Mouse (Mus musculus) embryonic facial prominence, embryonic 14.5 days (tissue): ENCODE measurements around the gene Emilin2. TPM values are rescaled to one million over a fixed set of nuclear protein-coding genes. Genes with fewer than 3 reads are reported as not detected.

ENCODE experiments used
- ATAC-seq: fragments of 200-750 bp; cut with Nextera tagmentation; 2 replicates; pipeline ENCODE4 v1.8.0; 2017; ENCODE audit warnings: low read depth, moderate number of reproducible peaks, moderate TSS enrichment
- DNase-seq: peaks from one replicate; pipeline ENCODE4 v3.0.0-alpha.2; 2015; ENCODE audit warnings: low spot score
- H3K27ac ChIP-seq: fragments of 300-500 bp; sonication (generic); replicated peaks from 2 replicates; pipeline ENCODE4 v1.5.1; 2014; ENCODE audit warnings: low read depth, mild to moderate bottlenecking, low read length, moderate library complexity
- H3K27me3 ChIP-seq: fragments of 300-500 bp; sonication (generic); replicated peaks from 2 replicates; pipeline ENCODE4 v1.6.1; 2014; ENCODE audit warnings: low read length; ENCODE audit not compliant: control insufficient read depth, insufficient read depth
- H3K36me3 ChIP-seq: fragments of 300-500 bp; sonication (generic); 2 replicates; pipeline ENCODE4 v1.6.1; 2014; ENCODE audit warnings: low read length, mixed read lengths; ENCODE audit not compliant: control insufficient read depth, insufficient read depth
- H3K4me1 ChIP-seq: fragments of 300-500 bp; sonication (generic); 2 replicates; pipeline ENCODE4 v1.6.1; 2014; ENCODE audit warnings: antibody characterized with exemption, low read length; ENCODE audit not compliant: control insufficient read depth, insufficient read depth
- H3K4me2 ChIP-seq: fragments of 300-500 bp; sonication (generic); 2 replicates; pipeline ENCODE4 v1.6.1; 2014; ENCODE audit warnings: low read depth, mild to moderate bottlenecking, low read length, moderate library complexity, mixed read lengths
- H3K4me3 ChIP-seq: fragments of 300-500 bp; sonication (generic); 2 replicates; pipeline ENCODE4 v1.5.1; 2014; ENCODE audit warnings: low read depth, mild to moderate bottlenecking, low read length
- H3K9ac ChIP-seq: fragments of 300-500 bp; sonication (generic); 2 replicates; pipeline ENCODE4 v1.6.1; 2014; ENCODE audit warnings: low read depth, mild to moderate bottlenecking, low read length, moderate library complexity, mixed read lengths
- H3K9me3 ChIP-seq: fragments of 300-500 bp; sonication (generic); 2 replicates; pipeline ENCODE4 v1.6.1; 2016; ENCODE audit warnings: low read length; ENCODE audit not compliant: control insufficient read depth
- WGBS: fragments of 180-500 bp; shearing (Covaris S2); extraction: QIAGEN DNeasy Blood & Tissue Kit; methylation state at CpG from one replicate; pipeline ENCODE4 v1.1.7; 2014; 5-methylcytosine and 5-hydroxymethylcytosine counted together
- polyA plus RNA-seq: library from polyadenylated mRNA; unstranded; fragments of >200 nt; fragmentation: Nextera tagmentation; extraction: Ambion mirVana; gene quantifications from 2 replicates; pipeline ENCODE4 v1.2.1, GENCODE M21; 2014

Gene Emilin2
- polyA plus RNA-seq, 1 experiment from 2014 or later: 24.5 TPM

GRCm38 (mm10) chr17:71215241-71215839, 96.4 kb downstream of the Emilin2 start:
- no peaks in the 10 kb centered on the region; the same call in 1 of the 2 replicates for H3K4me1 ChIP-seq
- no peak for DNase-seq
- no peak for ATAC-seq
- H3K27ac ChIP-seq: no peak overlapping the region
- H3K9ac ChIP-seq: no peak overlapping the region
- H3K36me3 ChIP-seq: peaks cover 15% of the 10 kb centered on the region
- WGBS: 63% methylated on average over 2 of the region's 2 CpGs
- H3K4me3 ChIP-seq: no peak overlapping the region
- no peak overlapping the region for H3K4me2 ChIP-seq
- H3K27me3 ChIP-seq: no peaks in the 10 kb centered on the region
- H3K9me3 ChIP-seq: 0 out of 2 replicates have a peak, but pooled peaks cover 4% of the 10 kb centered on the region

GRCm38 (mm10) chr17:71214514-71215240, 97.1 kb downstream of the Emilin2 start:
- H3K4me3 ChIP-seq: no peak overlapping the region
- no peak for ATAC-seq
- H3K4me1 ChIP-seq: no peaks in the 10 kb centered on the region; the same call in 1 of the 2 replicates
- H3K36me3 ChIP-seq: peaks cover 15% of the 10 kb centered on the region
- no peak for DNase-seq
- no peak overlapping the region for H3K27ac ChIP-seq
- 0 out of 2 replicates have a peak, but pooled peaks cover 4% of the 10 kb centered on the region for H3K9me3 ChIP-seq
- no peak overlapping the region for H3K9ac ChIP-seq
- H3K27me3 ChIP-seq: no peaks in the 10 kb centered on the region
- no peak overlapping the region for H3K4me2 ChIP-seq
- 77% methylated on average over 17 of the region's 17 CpGs for WGBS

GRCm38 (mm10) chr17:71213666-71214065, 98.1 kb downstream of the Emilin2 start:
- whole genome bisulfite sequencing: 42% methylated on average over 1 of the region's 1 CpGs
- no peak overlapping the region for H3K4me3 ChIP-seq
- no peaks in the 10 kb centered on the region; the same call in 1 of the 2 replicates for H3K4me1 ChIP-seq
- H3K36me3 ChIP-seq: peaks cover 15% of the 10 kb centered on the region
- H3K27me3 ChIP-seq: no peaks in the 10 kb centered on the region
- no peak overlapping the region for H3K27ac ChIP-seq
- ATAC-seq (peak; percentile 67; the same call in 1 of the 2 replicates), DNase-seq (peak; percentile 40)
- H3K9me3 ChIP-seq: 0 out of 2 replicates have a peak, but pooled peaks cover 4% of the 10 kb centered on the region
- no peak overlapping the region for H3K4me2 ChIP-seq
- no peak overlapping the region for H3K9ac ChIP-seq

- ATAC-seq (no peak), DNase-seq (no peak)
- H3K27ac ChIP-seq: no peak overlapping the region; the same call in 1 of the 2 replicates
- peaks cover 4% of the 10 kb centered on the region; the same call in 1 of the 2 replicates for H3K36me3 ChIP-seq
- H3K4me2 ChIP-seq: no peak overlapping the region
- H3K9me3 ChIP-seq: no peaks in the 10 kb centered on the region
- no peaks in the 10 kb centered on the region; the same call in 1 of the 2 replicates for H3K4me1 ChIP-seq
- H3K27me3 ChIP-seq: no peaks in the 10 kb centered on the region
- H3K9ac ChIP-seq: no peak overlapping the region
- no peak overlapping the region for H3K4me3 ChIP-seq
- WGBS: 74% methylated on average over 6 of the region's 6 CpGs
These were observed 99.7 kb downstream of the Emilin2 start for GRCm38 (mm10) chr17:71211962-71212646.

- no peaks in the 10 kb centered on the region for H3K27me3 ChIP-seq
- ATAC-seq (no peak), DNase-seq (no peak)
- no peaks in the 10 kb centered on the region; the same call in 1 of the 2 replicates for H3K4me1 ChIP-seq
- no peak overlapping the region for H3K4me2 ChIP-seq
- H3K36me3 ChIP-seq: no peaks in the 10 kb centered on the region
- no peak overlapping the region for H3K9ac ChIP-seq
- H3K27ac ChIP-seq: no peak overlapping the region
- 79% methylated on average over 3 of the region's 3 CpGs for WGBS
- no peak overlapping the region for H3K4me3 ChIP-seq
- no peaks in the 10 kb centered on the region for H3K9me3 ChIP-seq
These were observed 101.8 kb downstream of the Emilin2 start for GRCm38 (mm10) chr17:71209936-71210335.

GRCm38 (mm10) chr17:71208921-71209320, 102.9 kb downstream of the Emilin2 start:
- H3K4me2 ChIP-seq: no peak overlapping the region
- no peak for ATAC-seq
- no peak overlapping the region for H3K27ac ChIP-seq

GRCm38 (mm10) chr17:71208376-71208775, 103.4 kb downstream of the Emilin2 start:
- ATAC-seq (no peak), DNase-seq (no peak)
- Histone ChIP-seq H3K9me3 (no peaks in the 10 kb centered on the region), H3K27me3 (no peaks in the 10 kb centered on the region), H3K27ac (no peak overlapping the region), H3K9ac (no peak overlapping the region), H3K4me1 (no peaks in the 10 kb centered on the region), H3K36me3 (no peaks in the 10 kb centered on the region), H3K4me3 (no peak overlapping the region), H3K4me2 (no peak overlapping the region)
- 91% methylated on average over 1 of the region's 1 CpGs for WGBS

More at GRCm38 (mm10) chr17:71208921-71209320, 102.9 kb downstream of the Emilin2 start:
- H3K9ac ChIP-seq: no peak overlapping the region
- no peak for DNase-seq
- no peaks in the 10 kb centered on the region for H3K9me3 ChIP-seq
- H3K36me3 ChIP-seq: no peaks in the 10 kb centered on the region
- no peaks in the 10 kb centered on the region for H3K4me1 ChIP-seq
- 86% methylated on average over 1 of the region's 1 CpGs for WGBS
- no peaks in the 10 kb centered on the region for H3K27me3 ChIP-seq
- H3K4me3 ChIP-seq: no peak overlapping the region

DNA sequence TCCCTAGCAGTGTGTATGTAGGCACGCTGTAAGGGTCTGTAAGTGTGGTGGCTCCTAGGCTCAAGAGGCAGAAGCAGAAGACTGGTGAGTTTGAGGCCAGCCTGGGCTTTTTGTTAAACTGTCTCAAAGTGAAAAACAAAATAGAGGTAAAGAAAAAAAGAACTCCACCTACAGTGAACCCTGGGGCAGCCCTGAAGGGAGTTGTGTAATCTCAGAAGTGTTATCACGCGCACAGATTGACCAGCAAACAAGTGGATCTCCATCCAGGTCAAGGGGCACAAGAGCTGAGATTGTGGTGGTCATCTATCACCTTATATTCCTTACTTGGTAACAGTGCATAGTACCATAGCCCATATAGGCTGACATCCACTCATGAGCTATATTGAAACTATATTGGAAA, 104.5 kb downstream of the Emilin2 start:
- Histone ChIP-seq H3K4me3 (no peak overlapping the region), H3K27me3 (no peaks in the 10 kb centered on the region), H3K9ac (no peak overlapping the region), H3K27ac (no peak overlapping the region), H3K9me3 (no peaks in the 10 kb centered on the region), H3K4me2 (no peak overlapping the region), H3K4me1 (no peaks in the 10 kb centered on the region), H3K36me3 (no peaks in the 10 kb centered on the region)
- ATAC-seq: no peak
- WGBS: 98% methylated on average over 3 of the region's 3 CpGs
- DNase-seq: no peak
